Mouse (Mus musculus) stomach, postnatal 0 days (tissue): Measurements from ENCODE around the gene Cdipt.

Experiments
- CTCF ChIP-seq: IDR thresholded peaks from 2 replicates; pipeline ENCODE4 v1.5.1; 2016; ENCODE audit warnings: antibody characterized with exemption, low read depth, mild to moderate bottlenecking, moderate library complexity
- EP300 ChIP-seq: optimal IDR thresholded peaks from 2 replicates; pipeline ENCODE3; 2016; ENCODE audit warnings: antibody characterized with exemption

DNA sequence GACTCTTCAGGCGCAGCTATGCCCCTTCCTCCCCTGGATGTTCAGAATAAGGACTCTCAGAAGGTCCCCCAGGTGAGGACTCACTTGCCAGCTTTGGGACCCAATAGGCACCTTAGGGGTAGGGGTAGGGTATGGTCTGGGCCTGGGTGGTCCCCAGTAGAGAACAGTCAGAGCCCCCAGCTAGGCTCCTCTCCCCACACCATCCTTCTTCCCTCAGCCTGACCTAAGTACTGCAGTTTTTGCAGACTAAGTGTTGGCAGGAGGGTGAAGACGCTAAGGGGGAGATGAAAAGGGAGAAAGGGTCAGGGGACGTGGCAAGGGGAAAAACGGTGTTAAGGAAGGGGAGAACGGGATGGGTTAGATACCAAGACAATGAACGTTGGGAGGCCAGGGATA is 42.2 kb downstream of the Cdipt start:
- TF ChIP-seq EP300 (no peak), CTCF (no peak)
